Mouse (Mus musculus) myocyte (in vitro differentiated cells): Measurements from ENCODE around the gene Crocc. TPM values are rescaled to one million over a fixed set of nuclear protein-coding genes. Genes with fewer than 3 reads are reported as not detected.

ENCODE experiments used
- H3K27me3 ChIP-seq: one replicate; pipeline ENCODE4 v1.6.1; 2011; ENCODE audit not compliant: control insufficient read depth, insufficient read depth, insufficient read length
- H3K36me3 ChIP-seq: one replicate; pipeline ENCODE4 v1.6.1; 2011; ENCODE audit not compliant: control insufficient read depth, insufficient read depth
- H3K4me2 ChIP-seq: one replicate; pipeline ENCODE4 v1.6.1; 2011; ENCODE audit warnings: low read depth, control low read depth
- H3K4me3 ChIP-seq: one replicate; pipeline ENCODE4 v1.5.1; 2011; ENCODE audit warnings: mild to moderate bottlenecking, control low read depth, moderate library complexity
- H3K79me2 ChIP-seq: one replicate; pipeline ENCODE4 v1.6.1; 2011; ENCODE audit not compliant: control insufficient read depth, insufficient read depth
- H3ac ChIP-seq: one replicate; pipeline ENCODE4 v1.6.1; 2011; ENCODE audit not compliant: control insufficient read depth, insufficient read length
- CEBPB ChIP-seq: IDR thresholded peaks from 2 replicates; pipeline ENCODE4 v1.6.1; 2011; ENCODE audit warnings: mild to moderate bottlenecking, moderate library complexity; ENCODE audit not compliant: poor library complexity, insufficient read depth, severe bottlenecking
- E2F4 ChIP-seq: IDR thresholded peaks from one replicate; pipeline ENCODE4 v1.6.1; 2011; ENCODE audit warnings: mild to moderate bottlenecking, control low read depth, moderate library complexity; ENCODE audit not compliant: insufficient read depth
- MAX ChIP-seq: IDR thresholded peaks from one replicate; pipeline ENCODE4 v1.6.1; 2011; ENCODE audit warnings: low read depth, mild to moderate bottlenecking, control low read depth
- MYOD1 ChIP-seq, 3 experiments: IDR thresholded peaks; one replicate each; pipeline ENCODE4 v1.6.1; 2011; ENCODE audit warnings: control low read depth in 2 of 3, low read depth in 2 of 3, mild to moderate bottlenecking in 2 of 3, moderate library complexity in 1 of 3; ENCODE audit not compliant: insufficient read length in 2 of 3, control insufficient read depth in 1 of 3
- MYOG ChIP-seq, 3 experiments: IDR thresholded peaks; one replicate each; pipeline ENCODE4 v1.6.1; 2011; ENCODE audit warnings: control low read depth in 2 of 3, low read depth in 2 of 3, mild to moderate bottlenecking in 2 of 3; ENCODE audit not compliant: insufficient read length in 2 of 3, control insufficient read depth in 1 of 3, insufficient read depth in 1 of 3
- POLR2A ChIP-seq: IDR thresholded peaks from one replicate; pipeline ENCODE4 v1.6.1; 2011; ENCODE audit warnings: low read depth, mild to moderate bottlenecking, control low read depth, moderate library complexity; ENCODE audit not compliant: insufficient read length
- POLR2AphosphoS2 ChIP-seq: IDR thresholded peaks from one replicate; pipeline ENCODE4 v1.6.1; 2011; ENCODE audit warnings: low read depth, control low read depth; ENCODE audit not compliant: insufficient read length
- REST ChIP-seq: IDR thresholded peaks from one replicate; pipeline ENCODE4 v1.6.1; 2011; ENCODE audit warnings: mild to moderate bottlenecking, control low read depth, moderate library complexity; ENCODE audit not compliant: insufficient read depth, insufficient read length
- SRF ChIP-seq: IDR thresholded peaks from one replicate; pipeline ENCODE4 v1.6.1; 2011; ENCODE audit warnings: low read depth; ENCODE audit not compliant: control insufficient read depth, insufficient read length
- TCF12 ChIP-seq: IDR thresholded peaks from one replicate; pipeline ENCODE4 v1.6.1; 2011; ENCODE audit warnings: mild to moderate bottlenecking, control low read depth; ENCODE audit not compliant: poor library complexity, insufficient read depth, severe bottlenecking
- TCF3 ChIP-seq: IDR thresholded peaks from one replicate; pipeline ENCODE4 v1.6.1; 2011; ENCODE audit warnings: low read depth, control low read depth; ENCODE audit not compliant: insufficient read length
- USF1 ChIP-seq: IDR thresholded peaks from one replicate; pipeline ENCODE4 v1.6.1; 2011; ENCODE audit warnings: low read depth, mild to moderate bottlenecking, control low read depth, moderate library complexity
- polyA plus RNA-seq: library from polyadenylated mRNA; unstranded; fragments of >200 nt; fragmentation: generic; extraction: Trizol; gene quantifications from one replicate; pipeline ENCODE4 v1.2.1, GENCODE M21; 2012; ENCODE audit warnings: missing spikeins

The Crocc gene
- polyA plus RNA-seq, 1 experiment = 3.9 TPM

DNA sequence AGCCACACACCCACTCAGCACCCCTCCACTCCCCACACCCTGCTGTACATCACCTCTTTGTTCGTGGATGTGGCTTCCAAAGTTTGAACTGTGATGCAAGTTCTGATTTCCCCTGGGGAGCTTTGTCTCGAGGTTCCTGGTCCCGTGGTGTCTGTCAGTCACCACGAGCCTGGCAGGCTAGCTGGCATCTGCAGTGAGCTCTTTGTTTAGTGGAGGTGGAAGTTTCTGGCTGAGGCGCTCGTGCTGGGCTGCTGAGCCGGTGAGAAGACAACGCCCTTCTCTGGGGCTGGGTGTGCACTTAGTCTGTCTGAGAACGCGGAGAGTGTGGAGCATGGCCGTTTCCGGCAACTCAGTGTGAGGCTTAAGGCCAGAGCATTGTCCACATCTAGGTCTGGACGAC lies 88.7 kb downstream of the Crocc start:
- Histone ChIP-seq H3K4me2 (no peak overlapping the region), H3K27me3 (no peaks in the 10 kb centered on the region), H3K4me3 (no peak overlapping the region), H3K79me2 (no peaks in the 10 kb centered on the region), H3ac (no peak overlapping the region), H3K36me3 (peaks cover 30% of the 10 kb centered on the region)
- TF ChIP-seq REST (no peak), MYOD1 (IDR thresholded peaks at IDR 0.05; ENCODE audit: control insufficient read depth in 1 of 3, insufficient read length in 2 of 3, low read depth in 2 of 3) (no peak), TCF3 (no peak), CEBPB (no peak), MAX (no peak), E2F4 (no peak), TCF12 (no peak), SRF (no peak)

- TF ChIP-seq MYOG (IDR thresholded peaks at IDR 0.05; ENCODE audit: control insufficient read depth in 1 of 3, insufficient read depth in 1 of 3, insufficient read length in 2 of 3, low read depth in 2 of 3) (no peak), POLR2AphosphoS2 (no peak), MAX (no peak), REST (no peak), TCF3 (no peak), CEBPB (no peak), MYOD1 (IDR thresholded peaks at IDR 0.05; ENCODE audit: control insufficient read depth in 1 of 3, insufficient read length in 2 of 3, low read depth in 2 of 3) (no peak), E2F4 (no peak), POLR2A (no peak), TCF12 (no peak), SRF (no peak), USF1 (no peak)
- Histone ChIP-seq H3ac (no peak overlapping the region), H3K4me2 (no peak overlapping the region), H3K79me2 (peaks cover 34% of the 10 kb centered on the region), H3K36me3 (peaks cover 21% of the 10 kb centered on the region), H3K4me3 (no peak overlapping the region), H3K27me3 (no peaks in the 10 kb centered on the region)
Measured at GRCm38 (mm10) chr4:140967386-140968159, 92.8 kb downstream of the Crocc start.

Other genes starting within 250 kb of the Crocc start
- 2.8 TPM for gene Padi3, start 249.9 kb downstream of the Crocc start, polyA plus RNA-seq
- 0.06 TPM for gene Padi1, start 214.8 kb downstream of the Crocc start, polyA plus RNA-seq
- 20.7 TPM for gene Padi2, start 154.2 kb downstream of the Crocc start, polyA plus RNA-seq
- 421 TPM for gene Sdhb, start 99.3 kb downstream of the Crocc start, polyA plus RNA-seq
- 22.0 TPM for gene Atp13a2, start 73.7 kb downstream of the Crocc start, polyA plus RNA-seq
- gene Mfap2, start 50.1 kb downstream of the Crocc start, polyA plus RNA-seq = 0.53 TPM
- 85.6 TPM for gene Necap2, start 17.8 kb upstream of the Crocc start, polyA plus RNA-seq
- gene Spata21, start 27.8 kb upstream of the Crocc start, polyA plus RNA-seq = not detected
- 107 TPM for gene Szrd1, start 79.2 kb upstream of the Crocc start, polyA plus RNA-seq
- 13.2 TPM for gene Fbxo42, start 87.4 kb upstream of the Crocc start, polyA plus RNA-seq
- 0.78 TPM for gene Rsg1, start 153.4 kb upstream of the Crocc start, polyA plus RNA-seq
- gene Arhgef19, start 178.9 kb upstream of the Crocc start, polyA plus RNA-seq = 28.6 TPM
- 46.8 TPM for gene Epha2, start 240.7 kb upstream of the Crocc start, polyA plus RNA-seq